Mouse (Mus musculus) heart, adult 9 months (tissue): ENCODE data around the gene Ppp1r14d.

ENCODE experiments used
- DNase-seq, 2 experiments: peaks; one replicate each; pipeline ENCODE4 v3.0.0; 2022; ENCODE audit warnings: low spot score in 2 of 2

Ppp1r14d gene

GRCm38 (mm10) chr2:119172862-119173576 lies 56.7 kb downstream of the Ppp1r14d start:
- peak; percentile 69 to 73 for DNase-seq

DNA sequence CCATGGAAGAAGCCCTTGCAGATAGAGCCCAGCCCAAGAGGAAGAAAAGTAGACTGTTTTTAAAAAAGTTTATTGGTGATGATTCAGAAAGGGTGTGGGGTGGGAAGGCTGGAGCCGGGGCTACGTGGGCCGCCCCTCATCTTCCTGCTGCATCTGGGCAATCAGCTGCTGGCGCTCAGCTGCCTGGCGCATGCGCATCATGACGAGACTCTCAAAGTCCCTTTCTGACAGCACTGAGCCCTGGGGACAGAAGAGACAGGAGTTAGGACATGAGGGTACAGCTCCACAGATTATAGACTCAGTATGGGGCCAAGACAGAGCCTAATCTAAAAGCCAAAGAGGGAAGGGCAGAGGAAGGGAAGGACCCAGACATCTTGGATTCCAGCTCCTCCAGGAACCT lies 57.3 kb downstream of the Ppp1r14d start:
- no peak for DNase-seq

DNA sequence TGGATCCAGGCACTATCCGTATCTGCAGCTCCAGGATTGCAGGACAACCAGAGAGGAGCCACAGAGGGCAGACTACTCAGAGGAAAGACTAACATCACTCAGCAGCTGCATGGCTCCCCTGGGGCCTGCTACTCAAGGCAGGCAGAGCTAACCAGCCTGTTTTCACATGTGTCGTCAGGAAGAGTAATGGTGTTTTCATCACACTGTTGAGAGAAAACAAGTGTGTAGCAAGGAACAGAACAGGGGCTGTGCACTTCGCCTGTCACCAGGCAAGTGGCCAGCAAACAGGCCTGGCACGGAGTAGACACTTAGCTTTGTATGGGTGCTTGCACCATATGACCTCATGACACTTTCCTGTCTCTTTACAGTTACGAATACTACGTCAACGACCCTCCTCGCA lies 58.1 kb downstream of the Ppp1r14d start:
- DNase-seq, result peak in 1 of 2 experiments; percentile 15

GRCm38 (mm10) chr2:119170282-119170681 lies 59.4 kb downstream of the Ppp1r14d start:
- no peak for DNase-seq
